Mouse (Mus musculus): ENCODE data around the gene Tmem235. TPM values are rescaled to one million over a fixed set of nuclear protein-coding genes. Genes with fewer than 3 reads are reported as not detected.

The Tmem235 gene
- polyA plus RNA-seq, 1 experiment from 2014 or later = not detected

- no peak for ATAC-seq (ENCODE audit: low read depth)
- 63% methylated on average over 7 of the region's 7 CpGs for WGBS
These were observed 37.8 kb upstream of the Tmem235 start for GRCm38 (mm10) chr11:117822728-117823241.

GRCm38 (mm10) chr11:117823411-117823810 is 37.1 kb upstream of the Tmem235 start:
- Histone ChIP-seq H3K9me3 (ENCODE audit: control insufficient read depth, low read length) (no peaks in the 10 kb centered on the region), H3K27me3 (replicated peaks; ENCODE audit: control insufficient read depth, insufficient read depth, low read length) (no peaks in the 10 kb centered on the region), H3K4me2 (ENCODE audit: low read depth, low read length) (0 out of 2 replicates have a peak overlapping the region, but pooled peaks have one; percentile 85), H3K4me1 (ENCODE audit: control insufficient read depth, insufficient read depth, low read length) (peaks cover 24% of the 10 kb centered on the region), H3K9ac (ENCODE audit: low read depth, low read length) (no peak overlapping the region), H3K4me3 (ENCODE audit: low read depth, low read length) (no peak overlapping the region), H3K36me3 (ENCODE audit: control insufficient read depth, insufficient read depth, low read length) (peaks cover 38% of the 10 kb centered on the region), H3K27ac (replicated peaks; ENCODE audit: low read depth, low read length) (no peak overlapping the region)
- DNase-seq (ENCODE audit: low spot score) (no peak), ATAC-seq (ENCODE audit: low read depth) (no peak)
- WGBS = 79% methylated on average over 6 of the region's 6 CpGs

More at GRCm38 (mm10) chr11:117822728-117823241, 37.8 kb upstream of the Tmem235 start:
- Histone ChIP-seq H3K27ac (replicated peaks; ENCODE audit: low read depth, low read length) (peak overlapping the region; percentile 66), H3K4me3 (ENCODE audit: low read depth, low read length) (no peak overlapping the region; the same call in 1 of the 2 replicates), H3K4me1 (ENCODE audit: control insufficient read depth, insufficient read depth, low read length) (peaks cover 19% of the 10 kb centered on the region; the same call in 1 of the 2 replicates), H3K9ac (ENCODE audit: low read depth, low read length) (peak overlapping the region; percentile 17; the same call in 1 of the 2 replicates), H3K9me3 (ENCODE audit: control insufficient read depth, low read length) (no peaks in the 10 kb centered on the region), H3K36me3 (ENCODE audit: control insufficient read depth, insufficient read depth, low read length) (peaks cover 44% of the 10 kb centered on the region), H3K4me2 (ENCODE audit: low read depth, low read length) (no peak overlapping the region), H3K27me3 (replicated peaks; ENCODE audit: control insufficient read depth, insufficient read depth, low read length) (no peaks in the 10 kb centered on the region)
- peak; percentile 54 for DNase-seq (ENCODE audit: low spot score)

GRCm38 (mm10) chr11:117824060-117824969 is 36.2 kb upstream of the Tmem235 start:
- H3K9me3 ChIP-seq (ENCODE audit: control insufficient read depth, low read length) = no peaks in the 10 kb centered on the region
- H3K9ac ChIP-seq (ENCODE audit: low read depth, low read length) = peak overlapping the region; percentile 78
- peak; percentile 80 for DNase-seq (ENCODE audit: low spot score)
- H3K27ac ChIP-seq (replicated peaks; ENCODE audit: low read depth, low read length) = peak overlapping the region; percentile 88; the same call in 1 of the 2 replicates
- H3K4me1 ChIP-seq (ENCODE audit: control insufficient read depth, insufficient read depth, low read length) = peaks cover 27% of the 10 kb centered on the region
- ATAC-seq (ENCODE audit: low read depth) = peak; percentile 64
- WGBS = 13% methylated on average over 23 of the region's 23 CpGs
- H3K27me3 ChIP-seq (replicated peaks; ENCODE audit: control insufficient read depth, insufficient read depth, low read length) = no peaks in the 10 kb centered on the region
- H3K4me3 ChIP-seq (ENCODE audit: low read depth, low read length) = peak overlapping the region; percentile 55
- peaks cover 28% of the 10 kb centered on the region for H3K36me3 ChIP-seq (ENCODE audit: control insufficient read depth, insufficient read depth, low read length)
- peak overlapping the region; percentile 85 for H3K4me2 ChIP-seq (ENCODE audit: low read depth, low read length)

GRCm38 (mm10) chr11:117825333-117826101 is 35.0 kb upstream of the Tmem235 start, which contains the start of the genes Afmid and Tk1:
Gene Afmid, plus strand, starts transcription at chr11:117825924.
Gene Tk1, minus strand, starts transcription at chr11:117826092.
- H3K9ac ChIP-seq (ENCODE audit: low read depth, low read length) = peak within 1 kb of the TSS; percentile 78
- peak within 1 kb of the TSS; percentile 85 for H3K4me2 ChIP-seq (ENCODE audit: low read depth, low read length)
- peaks cover 27% of the 10 kb centered on the region for H3K4me1 ChIP-seq (ENCODE audit: control insufficient read depth, insufficient read depth, low read length)
- ATAC-seq (ENCODE audit: low read depth) (peak; percentile 75), DNase-seq (ENCODE audit: low spot score) (peak; percentile 96)
- no peaks in the 10 kb centered on the region for H3K9me3 ChIP-seq (ENCODE audit: control insufficient read depth, low read length)
- no peaks in the 10 kb centered on the region for H3K27me3 ChIP-seq (replicated peaks; ENCODE audit: control insufficient read depth, insufficient read depth, low read length)
- peak within 1 kb of the TSS; percentile 55 for H3K4me3 ChIP-seq (ENCODE audit: low read depth, low read length)
- peak within 1 kb of the TSS; percentile 88 for H3K27ac ChIP-seq (replicated peaks; ENCODE audit: low read depth, low read length)
- WGBS = under 1% methylated on average over 33 of the region's 34 CpGs
- peaks cover 17% of the 10 kb centered on the region for H3K36me3 ChIP-seq (ENCODE audit: control insufficient read depth, insufficient read depth, low read length)

- Histone ChIP-seq H3K9me3 (ENCODE audit: control insufficient read depth, low read length) (no peaks in the 10 kb centered on the region), H3K9ac (ENCODE audit: low read depth, low read length) (peak overlapping the region; percentile 78), H3K4me3 (ENCODE audit: low read depth, low read length) (peak overlapping the region; percentile 55), H3K4me2 (ENCODE audit: low read depth, low read length) (peak overlapping the region; percentile 85), H3K36me3 (ENCODE audit: control insufficient read depth, insufficient read depth, low read length) (peaks cover 12% of the 10 kb centered on the region), H3K27me3 (replicated peaks; ENCODE audit: control insufficient read depth, insufficient read depth, low read length) (no peaks in the 10 kb centered on the region), H3K4me1 (ENCODE audit: control insufficient read depth, insufficient read depth, low read length) (peaks cover 27% of the 10 kb centered on the region), H3K27ac (replicated peaks; ENCODE audit: low read depth, low read length) (peak overlapping the region; percentile 88)
- DNase-seq (ENCODE audit: low spot score) (no peak), ATAC-seq (ENCODE audit: low read depth) (peak; percentile 58)
- WGBS = under 1% methylated on average over 5 of the region's 5 CpGs
These were observed 34.4 kb upstream of the Tmem235 start for GRCm38 (mm10) chr11:117826164-117826563.

- Histone ChIP-seq H3K4me3 (ENCODE audit: low read depth, low read length) (no peak overlapping the region), H3K4me1 (ENCODE audit: control insufficient read depth, insufficient read depth, low read length) (peaks cover 27% of the 10 kb centered on the region)
- no peak for ATAC-seq (ENCODE audit: low read depth)
These were observed 33.6 kb upstream of the Tmem235 start for GRCm38 (mm10) chr11:117826916-117827315.

GRCm38 (mm10) chr11:117827386-117827785 is 33.2 kb upstream of the Tmem235 start:
- peaks cover 27% of the 10 kb centered on the region for H3K4me1 ChIP-seq (ENCODE audit: control insufficient read depth, insufficient read depth, low read length)
- 67% methylated on average over 3 of the region's 3 CpGs for WGBS
- ATAC-seq (ENCODE audit: low read depth) (no peak), DNase-seq (ENCODE audit: low spot score) (no peak)
- no peaks in the 10 kb centered on the region for H3K27me3 ChIP-seq (replicated peaks; ENCODE audit: control insufficient read depth, insufficient read depth, low read length)
- H3K4me3 ChIP-seq (ENCODE audit: low read depth, low read length) = no peak overlapping the region
- H3K36me3 ChIP-seq (ENCODE audit: control insufficient read depth, insufficient read depth, low read length) = 0 out of 2 replicates have a peak, but pooled peaks cover 5% of the 10 kb centered on the region
- H3K4me2 ChIP-seq (ENCODE audit: low read depth, low read length) = no peak overlapping the region
- no peak overlapping the region for H3K27ac ChIP-seq (replicated peaks; ENCODE audit: low read depth, low read length)
- no peaks in the 10 kb centered on the region for H3K9me3 ChIP-seq (ENCODE audit: control insufficient read depth, low read length)
- no peak overlapping the region for H3K9ac ChIP-seq (ENCODE audit: low read depth, low read length)

More at GRCm38 (mm10) chr11:117826916-117827315, 33.6 kb upstream of the Tmem235 start:
- 62% methylated on average over 8 of the region's 8 CpGs for WGBS
- Histone ChIP-seq H3K27ac (replicated peaks; ENCODE audit: low read depth, low read length) (peak overlapping the region; percentile 88), H3K27me3 (replicated peaks; ENCODE audit: control insufficient read depth, insufficient read depth, low read length) (no peaks in the 10 kb centered on the region), H3K9me3 (ENCODE audit: control insufficient read depth, low read length) (no peaks in the 10 kb centered on the region), H3K36me3 (ENCODE audit: control insufficient read depth, insufficient read depth, low read length) (peaks cover 5% of the 10 kb centered on the region; the same call in 1 of the 2 replicates), H3K9ac (ENCODE audit: low read depth, low read length) (no peak overlapping the region), H3K4me2 (ENCODE audit: low read depth, low read length) (peak overlapping the region; percentile 85)
- no peak for DNase-seq (ENCODE audit: low spot score)

Measured in embryonic facial prominence, embryonic 14.5 days (tissue).